Mouse (Mus musculus): Measurements from ENCODE around the gene P2ry4.

P2ry4 gene

DNA sequence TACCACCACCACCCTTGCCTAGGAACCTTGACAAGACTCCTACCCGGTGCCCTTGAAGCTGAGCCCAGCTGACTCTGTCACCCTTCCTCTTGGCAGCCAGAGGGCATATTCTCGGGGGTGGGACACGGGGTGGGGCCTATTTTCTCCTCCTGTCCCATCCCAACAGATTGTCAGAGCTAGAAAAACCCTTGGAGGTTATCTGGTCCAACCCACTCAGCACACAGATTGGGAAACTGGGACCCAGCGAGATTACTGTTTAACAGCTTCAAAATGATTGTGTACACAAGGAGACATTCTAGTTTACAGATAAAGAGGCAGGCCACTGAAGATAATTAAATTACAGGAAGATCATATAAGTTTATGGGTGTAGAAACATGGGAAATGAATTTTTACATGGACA lies at the start of gene P2ry4:
Gene P2ry4 (minus strand): TSS at position 79 of the 400 bp plus-strand sequence.
- DNase-seq (ENCODE audit: low spot score in 2 of 2): no peak

DNA sequence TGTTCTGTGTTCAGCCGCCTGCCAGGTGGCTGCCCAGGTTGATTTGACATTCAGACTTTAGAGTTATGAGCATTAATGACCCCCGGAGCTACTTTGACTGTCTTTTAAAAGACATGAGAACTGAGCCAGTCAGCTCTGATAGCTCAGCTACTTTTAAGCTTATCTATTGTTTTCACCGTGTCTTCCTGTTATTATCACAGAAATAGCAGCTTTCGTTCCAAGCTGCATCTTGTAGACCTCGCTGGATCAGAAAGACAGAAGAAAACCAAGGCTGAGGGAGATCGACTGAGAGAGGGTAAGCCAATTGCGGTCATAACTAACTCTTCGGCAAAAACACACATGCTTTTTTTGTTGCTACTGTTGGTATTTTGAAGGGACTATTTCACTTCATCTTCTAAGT lies 43.8 kb upstream of the P2ry4 start:
- DNase-seq (ENCODE audit: low spot score in 2 of 2): no peak

DNA sequence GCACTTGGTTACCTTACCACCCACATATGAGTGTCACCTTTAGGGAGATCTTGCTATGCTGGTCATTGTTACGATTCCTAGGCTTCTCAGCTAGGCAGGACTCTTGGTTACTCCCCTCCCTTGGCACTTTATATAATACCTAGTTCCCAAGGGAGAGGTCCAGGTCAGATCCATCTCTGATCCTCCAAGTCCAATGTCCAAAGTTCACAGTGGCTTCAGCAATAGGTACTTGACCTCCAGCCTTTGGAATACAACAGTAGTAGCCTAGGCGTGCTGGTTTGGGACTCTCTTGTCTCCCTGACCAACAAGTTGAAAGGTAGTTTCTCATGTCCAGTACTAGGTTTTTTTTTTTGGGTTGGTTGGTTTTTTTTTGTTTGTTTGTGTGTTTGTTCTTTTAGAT lies 34.4 kb upstream of the P2ry4 start:
- no peak for DNase-seq (ENCODE audit: low spot score in 2 of 2)

DNA sequence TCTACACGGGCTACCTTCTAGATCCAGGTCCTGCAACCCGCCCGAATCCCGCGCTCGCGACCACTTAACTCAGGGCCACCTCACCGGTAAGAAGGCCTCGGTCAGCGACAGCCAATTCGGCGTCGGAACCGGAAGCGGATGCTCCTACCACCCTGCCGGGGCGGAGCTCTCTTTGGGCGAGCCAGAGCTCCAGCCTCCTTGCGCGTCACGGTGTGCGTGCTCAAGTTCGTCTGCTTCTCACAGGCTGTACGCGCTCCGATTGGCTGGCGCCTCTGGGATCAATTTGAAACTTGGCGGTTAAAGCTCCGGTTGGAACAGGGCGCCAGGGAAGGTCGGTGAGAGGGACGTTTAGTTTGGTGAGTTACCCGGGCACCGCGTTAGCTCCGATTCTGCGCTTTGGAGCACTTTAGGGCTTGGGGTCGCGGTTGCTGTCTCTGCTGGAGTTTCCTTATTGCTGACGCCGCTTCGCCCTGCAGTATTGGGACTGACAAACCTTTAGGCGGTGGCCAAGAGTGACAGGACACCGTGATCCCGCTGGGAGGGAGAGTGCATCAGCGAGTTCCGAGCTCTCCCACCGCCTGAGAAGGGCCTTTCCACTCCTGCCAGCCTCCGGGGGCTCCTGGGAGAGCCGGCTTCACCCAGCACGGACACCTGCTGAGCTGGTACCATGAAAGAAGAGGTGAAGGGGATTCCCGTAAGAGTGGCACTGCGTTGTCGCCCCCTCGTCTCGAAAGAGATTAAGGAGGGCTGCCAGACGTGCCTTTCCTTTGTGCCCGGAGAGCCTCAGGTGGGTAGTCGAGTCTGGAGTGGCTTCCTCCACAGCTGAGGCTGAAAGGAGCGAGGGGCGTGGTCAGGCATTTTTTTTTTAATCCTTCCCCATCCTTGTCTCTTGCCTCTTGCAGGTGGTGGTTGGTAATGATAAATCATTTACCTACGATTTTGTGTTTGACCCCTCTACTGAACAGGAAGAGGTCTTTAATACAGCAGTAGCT lies 31.4 kb upstream of the P2ry4 start, which contains the start of gene Pdzd11:
Gene Pdzd11 (minus strand): TSS at position 767 of the 992 bp plus-strand sequence.
- peak; percentile 75 to 85 for DNase-seq (ENCODE audit: low spot score in 2 of 2)

DNA sequence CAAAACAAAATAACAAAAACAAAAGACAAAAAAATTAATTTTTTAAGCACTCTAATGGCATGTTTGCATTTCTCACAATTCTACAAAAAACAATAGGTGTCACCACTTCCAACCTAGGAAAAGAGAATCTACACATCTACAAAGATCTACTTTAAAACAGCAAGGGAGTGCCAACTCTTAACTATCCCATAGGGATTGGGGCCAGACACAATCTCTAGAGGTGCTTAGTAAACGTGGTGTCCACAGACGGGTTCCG lies 30.8 kb upstream of the P2ry4 start, which contains the start of gene Kif4:
Gene Kif4 (plus strand): TSS at position 192 of the 256 bp plus-strand sequence.
- no peak for DNase-seq (ENCODE audit: low spot score in 2 of 2)

DNA sequence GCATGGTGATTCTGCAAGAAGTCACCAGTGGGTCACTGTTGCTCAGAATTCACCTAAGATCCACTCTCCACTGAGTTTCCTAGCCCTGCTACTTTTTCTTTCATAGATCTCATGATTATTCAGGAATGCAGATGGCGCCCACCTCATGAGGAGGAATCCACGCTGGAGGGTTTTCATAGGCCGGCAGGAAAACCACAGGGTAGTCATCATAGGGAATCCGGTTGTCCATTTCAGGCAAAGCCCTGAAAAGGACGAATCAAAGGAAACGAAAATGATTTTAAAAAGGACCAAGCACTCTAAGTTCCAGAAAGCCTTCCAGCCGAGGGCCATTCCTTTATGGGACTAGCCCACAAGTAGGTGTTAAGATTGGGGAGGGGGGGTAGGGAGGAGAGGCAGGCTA lies 30.5 kb upstream of the P2ry4 start:
- DNase-seq (ENCODE audit: low spot score in 2 of 2): no peak

DNA sequence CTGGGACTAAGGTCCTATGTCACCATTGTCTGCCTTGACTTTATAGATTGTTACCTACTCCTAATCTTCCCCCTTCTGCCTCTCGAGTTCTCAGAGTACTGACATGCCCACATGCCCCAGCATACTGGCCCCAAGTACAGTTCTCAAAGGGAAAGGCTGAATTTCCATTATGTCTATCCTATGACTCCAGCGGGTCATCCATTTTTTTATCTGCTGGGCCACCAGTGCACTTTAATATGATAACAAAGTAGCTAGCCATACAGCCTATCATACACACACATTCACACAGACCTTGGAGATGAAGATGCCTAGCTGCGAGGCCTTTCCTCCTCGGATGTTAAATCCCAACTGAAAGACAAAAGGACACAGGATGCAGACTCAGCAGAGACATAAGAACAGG lies 29.6 kb upstream of the P2ry4 start:
- no peak for DNase-seq (ENCODE audit: low spot score in 2 of 2)

DNA sequence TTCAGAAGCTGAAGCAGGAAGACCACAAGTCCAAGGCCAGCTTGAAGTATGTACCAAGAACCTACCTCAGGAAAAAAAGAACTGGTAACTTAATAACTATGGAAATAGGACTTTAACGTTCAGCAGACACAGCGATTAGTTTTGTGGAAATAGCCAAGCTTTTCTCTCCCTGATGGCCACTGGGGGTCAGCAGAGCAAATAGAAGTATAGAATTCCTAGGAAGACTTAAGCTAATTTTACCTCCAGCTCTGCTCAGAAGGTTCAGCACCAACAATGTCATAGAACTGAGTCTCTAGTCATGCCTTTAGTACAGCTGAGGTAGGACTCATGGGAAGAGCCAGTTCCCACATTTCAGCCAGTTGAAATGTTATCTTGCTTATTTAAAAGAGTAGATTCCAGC lies 26.7 kb upstream of the P2ry4 start:
- no peak for DNase-seq (ENCODE audit: low spot score in 2 of 2)

DNA sequence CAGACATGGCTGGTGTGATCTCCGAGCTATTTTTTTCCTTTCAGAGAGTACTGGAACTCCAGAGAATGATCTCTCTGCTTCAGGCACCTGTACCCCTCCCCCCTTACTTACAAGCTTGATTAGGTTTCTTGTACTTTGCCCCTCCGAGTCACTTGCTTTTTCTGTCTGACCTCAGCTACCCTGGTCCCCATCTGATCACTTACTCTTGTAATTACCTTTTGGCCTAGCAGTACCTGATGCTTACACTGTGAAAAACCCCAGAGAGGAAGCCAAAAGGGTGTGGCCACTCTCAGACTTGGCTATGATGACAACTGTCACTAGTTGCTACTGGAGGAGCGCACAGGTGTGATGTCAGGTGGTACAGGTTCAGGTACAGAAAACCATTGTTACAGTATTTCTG lies 23.8 kb upstream of the P2ry4 start:
- no peak for DNase-seq (ENCODE audit: low spot score in 2 of 2)

DNA sequence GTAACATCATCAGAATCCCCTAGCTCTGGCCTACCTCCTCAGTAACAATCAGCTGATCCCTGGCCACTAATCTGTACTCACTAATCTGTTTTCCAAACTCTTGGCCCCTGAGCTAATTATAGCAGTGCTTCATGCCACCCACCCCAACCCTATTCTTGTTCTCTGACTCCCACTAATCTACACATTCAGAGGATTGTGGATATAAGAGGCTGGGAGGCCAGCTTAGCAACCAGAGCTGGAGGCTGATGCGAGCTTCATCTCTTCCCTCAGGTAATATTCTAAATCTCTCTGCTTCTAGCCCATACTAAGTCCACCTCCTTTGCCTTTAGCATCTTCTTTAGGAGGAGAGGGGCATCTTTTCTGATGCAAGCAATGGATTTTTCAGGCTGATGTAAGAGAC lies 10.6 kb upstream of the P2ry4 start, which contains the start of gene Arr3:
Gene Arr3 (plus strand): TSS at position 184 of the 400 bp plus-strand sequence.
- no peak for DNase-seq (ENCODE audit: low spot score in 2 of 2)

DNA sequence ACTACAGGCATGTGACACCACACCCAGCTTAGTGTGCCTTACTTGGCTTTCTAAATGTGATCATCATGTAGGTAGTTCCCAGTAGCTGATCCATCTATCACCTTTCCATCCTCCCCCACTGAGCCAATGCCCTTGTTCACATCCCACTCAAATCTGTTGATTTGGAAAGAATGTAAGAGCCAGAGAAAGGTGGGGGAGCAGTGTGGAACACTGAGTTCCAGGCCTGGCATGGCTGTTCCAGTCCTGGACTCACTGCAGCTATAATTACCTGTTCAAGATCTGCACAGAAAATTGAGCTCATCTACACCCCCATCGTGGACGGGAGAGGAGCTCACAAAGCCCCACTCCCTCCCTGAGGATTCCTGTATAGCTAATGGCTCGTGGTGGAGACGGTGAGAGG lies 5.1 kb upstream of the P2ry4 start:
- peak; percentile 30 to 34 for DNase-seq (ENCODE audit: low spot score in 2 of 2)

DNA sequence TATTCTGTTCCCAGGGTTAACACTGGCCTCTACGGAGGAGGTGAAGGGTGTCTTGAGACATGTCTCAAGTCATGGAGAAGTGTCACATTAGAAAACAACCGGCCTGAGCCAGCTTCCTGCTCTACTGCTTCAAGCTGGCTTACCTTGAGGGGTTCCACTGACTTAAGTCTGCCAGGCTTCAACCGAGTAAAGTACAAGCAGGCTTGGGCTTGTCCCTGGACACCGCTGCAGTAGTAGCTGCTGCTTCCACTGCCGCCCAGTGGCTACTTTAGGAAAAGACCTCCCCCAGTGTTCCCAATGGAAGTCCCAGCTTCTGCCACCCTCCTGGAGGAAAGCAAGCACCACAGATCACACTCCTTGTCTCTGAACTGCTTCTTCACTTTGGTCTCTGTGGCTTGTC lies 2.8 kb upstream of the P2ry4 start:
- DNase-seq (ENCODE audit: low spot score in 2 of 2): peak in 1 of 2 experiments; percentile 52

DNA sequence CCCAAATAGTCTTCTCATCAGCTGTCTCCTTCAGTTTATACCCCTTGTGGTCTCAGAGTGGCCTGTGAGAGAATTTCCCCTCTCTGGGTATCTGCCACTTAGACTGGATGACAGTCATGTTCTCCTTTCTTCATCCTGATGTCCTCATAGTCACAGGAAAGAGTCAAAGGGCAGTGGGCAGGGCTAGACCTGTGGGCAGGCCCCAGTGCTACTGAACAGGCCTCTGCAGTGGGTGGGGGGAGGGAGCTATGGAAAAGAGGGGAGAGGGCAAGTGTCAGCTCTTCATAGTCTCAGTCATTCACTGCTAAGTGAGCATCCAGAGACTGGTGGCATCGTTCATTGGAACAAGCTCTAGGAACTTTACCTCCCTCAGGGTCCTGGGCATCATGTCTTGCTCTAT lies 22.7 kb downstream of the P2ry4 start, which contains the start of gene Awat1:
Gene Awat1 (plus strand): TSS at position 301 of the 400 bp plus-strand sequence.
- no peak for DNase-seq (ENCODE audit: low spot score in 2 of 2)

DNA sequence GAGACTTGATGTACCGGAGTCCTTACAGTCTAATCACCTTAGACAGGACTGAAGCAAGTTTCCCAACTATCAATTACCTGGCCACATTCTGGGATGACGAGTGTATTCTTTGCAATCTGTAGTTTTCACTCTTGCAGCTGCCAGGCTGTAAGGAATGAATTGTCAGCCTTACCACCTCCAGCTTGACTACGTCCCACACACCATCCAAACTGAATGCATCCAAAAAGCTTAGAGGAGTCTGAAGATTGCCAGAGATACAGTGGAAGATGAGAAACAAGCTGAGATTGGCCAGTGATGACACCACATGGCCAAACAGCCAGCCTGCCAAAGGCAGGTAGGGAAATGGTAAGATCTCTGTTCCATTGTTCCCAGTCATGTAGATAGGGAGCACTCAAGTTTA lies 29.0 kb downstream of the P2ry4 start:
- peak in 1 of 2 experiments; percentile 12 for DNase-seq (ENCODE audit: low spot score in 2 of 2)

DNA sequence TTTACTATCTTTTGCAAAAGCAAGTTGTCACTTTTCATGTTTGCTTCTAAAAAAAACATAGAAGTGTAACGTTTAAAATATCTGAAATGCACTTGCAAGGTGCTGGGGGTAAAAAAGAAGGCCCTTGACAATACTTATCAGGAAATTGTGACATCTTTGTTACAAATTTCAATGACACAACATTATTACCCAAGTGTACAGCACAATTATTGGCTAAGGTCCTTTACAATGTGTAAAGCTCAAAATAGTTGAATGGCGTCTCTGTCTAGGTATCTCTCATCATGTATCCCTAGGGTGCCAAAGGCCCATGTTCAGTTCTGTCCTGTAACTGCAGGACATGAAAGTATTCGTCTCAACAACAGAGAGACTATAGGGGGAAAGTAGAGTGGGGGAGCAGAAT lies 38.6 kb downstream of the P2ry4 start:
- no peak for DNase-seq (ENCODE audit: low spot score in 2 of 2)

Data from left cerebral cortex, adult 9 months (tissue).